Mouse (Mus musculus): ENCODE results near the gene Dct. TPM values are rescaled to one million over a fixed set of nuclear protein-coding genes. Genes with fewer than 3 reads are reported as not detected.

The Dct gene
- polyA plus RNA-seq, 1 experiment from 2014 or later, result 0.70 TPM

DNA sequence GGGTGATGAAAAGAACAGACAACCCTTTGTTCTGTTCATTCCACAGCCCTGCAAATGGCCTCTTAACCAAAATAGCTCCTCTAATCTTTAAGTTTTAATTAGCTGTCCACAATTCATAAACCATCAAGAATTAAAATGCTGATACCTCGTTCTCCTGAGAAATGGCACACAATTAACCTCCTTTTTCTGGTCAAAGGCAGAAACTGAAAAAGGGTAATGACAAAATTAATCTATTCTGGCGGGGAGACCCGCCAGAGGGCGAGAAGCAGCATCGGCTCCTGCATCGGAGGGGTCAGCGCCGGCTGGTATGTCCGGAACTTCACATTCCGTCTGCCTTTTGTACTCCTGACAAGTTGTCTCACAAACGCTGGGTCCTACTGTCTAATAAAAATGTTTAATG is 28.6 kb upstream of the Dct start:
- no peak; the same call in 1 of the 2 replicates for ATAC-seq
- peak overlapping the region; percentile 19; the same call in 1 of the 2 replicates for H3K4me2 ChIP-seq (ENCODE audit: low read length)
- H3K27me3 ChIP-seq (replicated peaks; ENCODE audit: control insufficient read depth, insufficient read depth, low read length), result no peaks in the 10 kb centered on the region
- H3K27ac ChIP-seq (ENCODE audit: low read depth, low read length), result no peak overlapping the region
- H3K36me3 ChIP-seq (ENCODE audit: control insufficient read depth, insufficient read depth, low read length), result no peaks in the 10 kb centered on the region
- no peak overlapping the region for H3K9ac ChIP-seq (ENCODE audit: low read depth, low read length)
- WGBS, result 17% methylated on average over 11 of the region's 11 CpGs
- no peaks in the 10 kb centered on the region for H3K4me1 ChIP-seq (ENCODE audit: control insufficient read depth, insufficient read depth, low read depth, low read length)
- H3K9me3 ChIP-seq (ENCODE audit: control insufficient read depth, low read length), result no peaks in the 10 kb centered on the region
- H3K4me3 ChIP-seq (ENCODE audit: low read length), result no peak overlapping the region

DNA sequence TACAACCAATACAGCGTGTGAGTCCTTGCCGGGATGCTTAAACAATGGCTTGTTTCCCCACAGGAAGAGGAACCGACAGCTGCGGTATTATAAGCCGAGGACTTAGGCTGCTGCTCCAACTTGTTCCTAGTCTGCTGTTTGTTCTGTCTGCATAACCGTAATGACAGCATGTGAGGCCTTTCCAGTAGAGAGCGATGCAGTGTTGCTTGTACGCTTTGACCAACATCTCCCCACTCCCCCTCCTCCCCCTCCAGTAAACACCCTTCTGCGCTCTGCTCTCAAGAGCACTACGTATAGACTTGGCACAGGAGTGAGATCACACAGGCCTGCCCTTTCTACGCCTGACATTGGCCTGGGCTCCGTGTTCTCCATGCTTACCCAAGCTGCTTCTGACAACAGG is 18.1 kb upstream of the Dct start:
- Histone ChIP-seq H3K4me2 (ENCODE audit: low read length) (no peak overlapping the region), H3K4me1 (ENCODE audit: control insufficient read depth, insufficient read depth, low read depth, low read length) (no peaks in the 10 kb centered on the region), H3K4me3 (ENCODE audit: low read length) (no peak overlapping the region), H3K27me3 (replicated peaks; ENCODE audit: control insufficient read depth, insufficient read depth, low read length) (no peaks in the 10 kb centered on the region), H3K9ac (ENCODE audit: low read depth, low read length) (no peak overlapping the region), H3K27ac (ENCODE audit: low read depth, low read length) (no peak overlapping the region), H3K36me3 (ENCODE audit: control insufficient read depth, insufficient read depth, low read length) (no peaks in the 10 kb centered on the region), H3K9me3 (ENCODE audit: control insufficient read depth, low read length) (no peaks in the 10 kb centered on the region)
- WGBS, result 72% methylated on average over 12 of the region's 12 CpGs
- ATAC-seq, result 0 out of 2 replicates have a peak, but pooled peaks have one; percentile 45

DNA sequence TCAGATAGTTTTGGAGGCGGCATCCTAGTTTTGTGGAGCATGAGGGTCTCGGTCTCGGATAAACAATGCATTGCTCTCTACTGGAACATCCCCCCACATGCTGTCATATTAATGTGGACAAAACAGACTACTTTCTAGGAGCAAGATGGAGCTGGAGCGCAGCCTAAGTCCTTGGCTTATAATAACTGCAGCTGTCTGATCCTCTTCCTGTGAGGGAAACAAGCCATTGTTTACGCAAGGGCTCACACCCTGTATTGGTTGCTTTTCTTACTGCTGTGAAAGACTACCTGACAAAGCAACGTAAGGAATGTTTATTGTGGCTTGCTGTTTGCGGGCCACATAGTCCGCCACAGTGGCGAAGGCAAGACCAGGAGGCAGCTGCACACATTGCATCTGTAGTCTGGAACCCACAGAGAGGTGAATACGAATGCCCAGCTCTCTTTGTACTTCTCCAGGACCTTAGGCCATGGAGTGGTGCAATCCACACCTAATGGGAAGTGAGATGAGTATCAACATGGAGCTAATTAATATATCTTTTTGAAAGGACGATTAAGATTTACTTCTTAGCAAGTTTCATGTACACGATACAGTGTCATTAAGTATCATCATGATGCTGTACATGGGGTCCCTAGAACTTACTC is 17.5 kb upstream of the Dct start:
- Histone ChIP-seq H3K4me2 (ENCODE audit: low read length) (no peak overlapping the region), H3K9me3 (ENCODE audit: control insufficient read depth, low read length) (no peaks in the 10 kb centered on the region), H3K4me3 (ENCODE audit: low read length) (no peak overlapping the region), H3K9ac (ENCODE audit: low read depth, low read length) (no peak overlapping the region), H3K4me1 (ENCODE audit: control insufficient read depth, insufficient read depth, low read depth, low read length) (no peaks in the 10 kb centered on the region), H3K27me3 (replicated peaks; ENCODE audit: control insufficient read depth, insufficient read depth, low read length) (no peaks in the 10 kb centered on the region), H3K27ac (ENCODE audit: low read depth, low read length) (no peak overlapping the region), H3K36me3 (ENCODE audit: control insufficient read depth, insufficient read depth, low read length) (no peaks in the 10 kb centered on the region)
- 83% methylated on average over 12 of the region's 12 CpGs for WGBS
- no peak for ATAC-seq

DNA sequence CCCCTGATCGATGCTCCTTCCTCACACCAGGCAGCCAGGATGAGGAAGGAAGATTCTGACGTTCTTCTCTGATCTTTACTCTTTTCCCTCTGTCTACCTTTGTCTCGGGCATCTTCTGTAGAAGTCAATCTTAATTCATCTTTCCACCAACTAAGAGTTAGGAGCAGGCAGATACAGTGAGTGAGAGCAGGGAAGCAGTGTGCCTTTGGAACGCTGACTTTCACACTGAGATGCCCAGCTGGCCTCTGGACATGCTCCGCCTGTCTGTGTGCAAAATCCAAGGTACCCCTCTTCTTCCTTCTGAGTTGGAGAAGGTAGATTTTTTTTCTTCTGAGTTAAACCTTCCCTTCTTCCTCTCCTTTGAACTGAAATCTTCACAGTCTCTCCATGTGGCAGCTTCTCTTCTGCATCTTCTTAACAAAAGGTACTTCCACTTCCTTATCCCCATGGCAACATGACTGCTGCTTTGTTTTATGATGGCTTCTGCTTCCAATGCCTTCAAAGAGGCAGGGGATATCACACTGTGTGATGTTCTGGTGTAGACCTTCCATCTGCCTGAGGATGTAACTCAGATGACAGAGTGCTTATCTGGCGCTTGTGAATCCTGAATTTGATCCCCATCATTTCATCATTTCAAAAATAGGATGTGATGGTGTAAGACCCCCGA is 9.9 kb upstream of the Dct start:
- H3K36me3 ChIP-seq (ENCODE audit: control insufficient read depth, insufficient read depth, low read length), result no peaks in the 10 kb centered on the region
- H3K9ac ChIP-seq (ENCODE audit: low read depth, low read length), result no peak overlapping the region
- H3K4me1 ChIP-seq (ENCODE audit: control insufficient read depth, insufficient read depth, low read depth, low read length), result no peaks in the 10 kb centered on the region
- H3K27me3 ChIP-seq (replicated peaks; ENCODE audit: control insufficient read depth, insufficient read depth, low read length), result no peaks in the 10 kb centered on the region
- no peak overlapping the region for H3K4me3 ChIP-seq (ENCODE audit: low read length)
- no peak for ATAC-seq
- no peak overlapping the region for H3K4me2 ChIP-seq (ENCODE audit: low read length)
- no peaks in the 10 kb centered on the region for H3K9me3 ChIP-seq (ENCODE audit: control insufficient read depth, low read length)
- no peak overlapping the region for H3K27ac ChIP-seq (ENCODE audit: low read depth, low read length)
- 81% methylated on average over 7 of the region's 7 CpGs for WGBS

DNA sequence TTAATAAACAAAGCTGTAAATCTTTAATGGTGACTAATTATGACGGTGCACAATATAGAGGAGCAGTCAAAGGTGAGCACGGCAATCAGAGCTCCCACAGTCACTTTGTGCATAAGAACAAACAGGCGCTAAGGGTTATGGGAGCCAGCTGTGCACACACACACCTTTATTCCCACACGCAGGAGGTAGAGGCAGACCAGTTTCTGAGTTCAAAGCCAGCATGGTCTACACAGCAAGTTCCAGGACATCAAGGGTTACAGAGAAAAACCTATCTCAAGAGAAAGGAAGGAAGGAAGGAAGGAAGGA is 6.5 kb upstream of the Dct start:
- no peak for ATAC-seq
- H3K9ac ChIP-seq (ENCODE audit: low read depth, low read length), result no peak overlapping the region
- 91% methylated on average over 4 of the region's 4 CpGs for WGBS
- no peaks in the 10 kb centered on the region for H3K9me3 ChIP-seq (ENCODE audit: control insufficient read depth, low read length)
- no peaks in the 10 kb centered on the region; the same call in 1 of the 2 replicates for H3K27me3 ChIP-seq (replicated peaks; ENCODE audit: control insufficient read depth, insufficient read depth, low read length)
- no peaks in the 10 kb centered on the region for H3K36me3 ChIP-seq (ENCODE audit: control insufficient read depth, insufficient read depth, low read length)
- H3K4me2 ChIP-seq (ENCODE audit: low read length), result no peak overlapping the region
- H3K4me3 ChIP-seq (ENCODE audit: low read length), result no peak overlapping the region
- no peak overlapping the region for H3K27ac ChIP-seq (ENCODE audit: low read depth, low read length)
- no peaks in the 10 kb centered on the region for H3K4me1 ChIP-seq (ENCODE audit: control insufficient read depth, insufficient read depth, low read depth, low read length)

DNA sequence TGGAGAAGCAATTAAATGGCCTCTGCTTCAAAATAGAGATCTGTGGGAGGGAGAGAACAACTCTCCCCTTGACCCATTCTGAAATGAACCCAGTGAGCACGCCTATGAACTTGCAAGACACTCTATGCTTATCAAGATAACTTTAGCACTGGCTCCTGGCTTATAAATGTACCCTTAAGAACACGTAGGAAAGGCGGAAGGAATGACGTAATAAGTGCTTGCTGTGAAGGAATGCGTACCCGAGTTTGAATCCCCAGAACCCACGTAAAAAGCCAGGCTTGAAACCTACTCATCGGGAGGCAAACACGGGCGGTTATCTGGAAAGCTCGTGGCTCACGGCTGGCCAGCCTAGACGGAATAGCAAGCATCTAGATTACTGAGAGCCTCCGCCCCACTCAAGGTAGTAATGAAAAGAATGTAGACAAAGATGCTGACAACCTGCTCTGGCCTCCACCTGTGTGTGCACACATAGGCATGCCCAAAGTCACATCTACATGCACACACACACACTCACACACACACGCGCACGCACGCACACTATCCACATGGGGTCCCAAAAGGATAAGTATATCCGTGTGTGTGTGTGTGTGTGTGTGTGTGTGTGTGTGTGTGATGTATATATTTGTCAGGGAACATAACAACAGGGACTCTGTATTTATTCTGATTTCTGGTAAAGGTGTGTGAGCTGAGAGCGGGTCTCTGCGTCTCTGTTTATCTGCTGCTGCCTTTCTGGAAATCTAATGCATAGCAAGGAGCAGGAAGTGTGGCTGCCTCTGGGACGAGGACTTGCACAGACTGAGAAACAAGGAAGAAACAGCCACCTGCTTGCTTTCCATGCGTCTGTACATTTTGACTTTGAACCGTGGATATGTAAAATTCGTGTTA is 5.9 kb upstream of the Dct start:
- H3K27me3 ChIP-seq (replicated peaks; ENCODE audit: control insufficient read depth, insufficient read depth, low read length), result no peaks in the 10 kb centered on the region; the same call in 1 of the 2 replicates
- H3K36me3 ChIP-seq (ENCODE audit: control insufficient read depth, insufficient read depth, low read length), result no peaks in the 10 kb centered on the region
- 91% methylated on average over 25 of the region's 25 CpGs for WGBS
- H3K4me1 ChIP-seq (ENCODE audit: control insufficient read depth, insufficient read depth, low read depth, low read length), result no peaks in the 10 kb centered on the region
- H3K4me3 ChIP-seq (ENCODE audit: low read length), result no peak overlapping the region
- H3K27ac ChIP-seq (ENCODE audit: low read depth, low read length), result no peak overlapping the region
- no peak overlapping the region for H3K4me2 ChIP-seq (ENCODE audit: low read length)
- ATAC-seq, result no peak
- no peaks in the 10 kb centered on the region for H3K9me3 ChIP-seq (ENCODE audit: control insufficient read depth, low read length)
- no peak overlapping the region for H3K9ac ChIP-seq (ENCODE audit: low read depth, low read length)

DNA sequence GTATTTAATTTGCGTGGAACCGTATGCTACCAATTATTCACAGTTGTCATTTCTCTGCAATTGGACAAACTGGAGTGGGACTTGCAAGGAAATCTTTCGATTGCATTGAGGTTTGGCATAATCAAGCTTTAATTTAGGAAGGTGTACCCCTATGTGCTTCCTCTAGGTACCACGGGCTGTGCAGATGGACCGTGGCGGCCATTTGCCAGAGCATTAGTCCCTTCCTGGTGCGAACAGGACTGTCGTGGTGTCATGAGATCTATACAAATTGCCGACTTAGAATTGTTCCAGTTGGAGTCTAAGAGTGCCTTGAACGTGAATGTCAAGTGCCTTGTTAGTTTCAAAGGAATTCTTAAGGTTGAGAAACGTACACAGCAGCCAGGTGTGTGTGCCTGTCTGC is 726 bp upstream of the Dct start:
- H3K27ac ChIP-seq (ENCODE audit: low read depth, low read length), result no peak overlapping the region
- no peaks in the 10 kb centered on the region; the same call in 1 of the 2 replicates for H3K27me3 ChIP-seq (replicated peaks; ENCODE audit: control insufficient read depth, insufficient read depth, low read length)
- WGBS, result 47% methylated on average over 11 of the region's 11 CpGs
- no peak overlapping the region for H3K4me3 ChIP-seq (ENCODE audit: low read length)
- H3K36me3 ChIP-seq (ENCODE audit: control insufficient read depth, insufficient read depth, low read length), result no peaks in the 10 kb centered on the region
- H3K4me1 ChIP-seq (ENCODE audit: control insufficient read depth, insufficient read depth, low read depth, low read length), result peaks cover 2% of the 10 kb centered on the region; the same call in 1 of the 2 replicates
- no peak overlapping the region for H3K4me2 ChIP-seq (ENCODE audit: low read length)
- ATAC-seq, result no peak
- H3K9me3 ChIP-seq (ENCODE audit: control insufficient read depth, low read length), result no peaks in the 10 kb centered on the region
- no peak overlapping the region for H3K9ac ChIP-seq (ENCODE audit: low read depth, low read length)

DNA sequence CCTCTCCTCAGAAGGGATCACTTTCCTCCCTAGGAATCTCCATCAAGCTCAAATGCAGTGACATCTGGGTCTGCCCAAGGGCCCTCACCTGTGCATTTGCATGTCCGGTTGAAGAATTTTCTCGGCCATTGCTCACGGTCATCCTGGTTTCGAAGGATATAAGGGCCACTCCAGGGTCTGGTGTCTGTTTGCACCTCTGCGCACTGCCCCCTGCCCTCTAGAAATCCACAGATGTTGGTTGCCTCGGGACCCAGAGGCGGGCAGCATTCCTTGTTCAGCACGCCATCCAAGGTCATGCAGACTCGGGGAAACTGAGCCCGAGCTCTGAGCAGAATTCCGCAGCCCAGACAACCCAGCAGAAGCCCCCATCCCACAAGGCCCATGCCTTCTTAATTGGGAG is 648 bp downstream of the Dct start:
- peak; percentile 48; the same call in 1 of the 2 replicates for ATAC-seq

DNA sequence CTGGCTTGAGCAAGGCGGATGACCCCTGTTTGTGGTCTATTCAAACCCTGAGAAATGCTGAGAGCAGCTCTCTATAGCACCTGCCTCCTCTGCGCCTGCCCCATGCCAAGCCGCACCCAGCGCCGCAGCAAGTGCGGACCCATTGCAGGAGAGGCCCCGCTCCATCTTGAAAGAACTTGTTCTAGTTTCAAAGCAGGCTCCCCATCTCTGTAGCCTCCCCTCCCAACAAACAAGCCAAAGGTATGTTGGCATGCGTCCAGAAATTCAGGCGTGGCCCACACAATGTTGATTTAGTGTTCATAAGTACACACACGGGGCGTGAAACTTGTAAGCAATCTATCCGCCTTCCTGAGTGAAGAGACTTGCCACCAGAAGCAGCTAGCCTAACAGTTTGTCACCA is 1.1 kb downstream of the Dct start:
- Histone ChIP-seq H3K27ac (ENCODE audit: low read depth, low read length) (no peak overlapping the region), H3K9me3 (ENCODE audit: control insufficient read depth, low read length) (no peaks in the 10 kb centered on the region), H3K4me2 (ENCODE audit: low read length) (no peak overlapping the region), H3K4me3 (ENCODE audit: low read length) (no peak overlapping the region), H3K27me3 (replicated peaks; ENCODE audit: control insufficient read depth, insufficient read depth, low read length) (no peaks in the 10 kb centered on the region; the same call in 1 of the 2 replicates), H3K4me1 (ENCODE audit: control insufficient read depth, insufficient read depth, low read depth, low read length) (peaks cover 2% of the 10 kb centered on the region; the same call in 1 of the 2 replicates), H3K9ac (ENCODE audit: low read depth, low read length) (no peak overlapping the region), H3K36me3 (ENCODE audit: control insufficient read depth, insufficient read depth, low read length) (no peaks in the 10 kb centered on the region)
- 81% methylated on average over 12 of the region's 12 CpGs for WGBS
- ATAC-seq, result peak; percentile 48; the same call in 1 of the 2 replicates

More for the DNA sequence above, 648 bp downstream of the Dct start:
- Histone ChIP-seq H3K27ac (ENCODE audit: low read depth, low read length) (no peak overlapping the region), H3K9me3 (ENCODE audit: control insufficient read depth, low read length) (no peaks in the 10 kb centered on the region), H3K9ac (ENCODE audit: low read depth, low read length) (no peak overlapping the region), H3K4me3 (ENCODE audit: low read length) (no peak overlapping the region), H3K4me2 (ENCODE audit: low read length) (no peak overlapping the region), H3K27me3 (replicated peaks; ENCODE audit: control insufficient read depth, insufficient read depth, low read length) (no peaks in the 10 kb centered on the region; the same call in 1 of the 2 replicates), H3K4me1 (ENCODE audit: control insufficient read depth, insufficient read depth, low read depth, low read length) (peaks cover 2% of the 10 kb centered on the region; the same call in 1 of the 2 replicates), H3K36me3 (ENCODE audit: control insufficient read depth, insufficient read depth, low read length) (no peaks in the 10 kb centered on the region)
- 84% methylated on average over 11 of the region's 11 CpGs for WGBS

All from hindbrain, embryonic 16.5 days (tissue).